Mouse (Mus musculus) naive thymus-derived CD4-positive, alpha-beta T cell, adult 2 months (primary cell): ENCODE measurements around the gene Tmem87b.
A peak's percentile ranks its signal among the peaks of the same experiment; 100 is the strongest.

Source experiments
- DNase-seq: peaks from one replicate; pipeline ENCODE4 v3.0.0-alpha.2; 2011; ENCODE audit warnings: low read depth

Gene Tmem87b

DNA sequence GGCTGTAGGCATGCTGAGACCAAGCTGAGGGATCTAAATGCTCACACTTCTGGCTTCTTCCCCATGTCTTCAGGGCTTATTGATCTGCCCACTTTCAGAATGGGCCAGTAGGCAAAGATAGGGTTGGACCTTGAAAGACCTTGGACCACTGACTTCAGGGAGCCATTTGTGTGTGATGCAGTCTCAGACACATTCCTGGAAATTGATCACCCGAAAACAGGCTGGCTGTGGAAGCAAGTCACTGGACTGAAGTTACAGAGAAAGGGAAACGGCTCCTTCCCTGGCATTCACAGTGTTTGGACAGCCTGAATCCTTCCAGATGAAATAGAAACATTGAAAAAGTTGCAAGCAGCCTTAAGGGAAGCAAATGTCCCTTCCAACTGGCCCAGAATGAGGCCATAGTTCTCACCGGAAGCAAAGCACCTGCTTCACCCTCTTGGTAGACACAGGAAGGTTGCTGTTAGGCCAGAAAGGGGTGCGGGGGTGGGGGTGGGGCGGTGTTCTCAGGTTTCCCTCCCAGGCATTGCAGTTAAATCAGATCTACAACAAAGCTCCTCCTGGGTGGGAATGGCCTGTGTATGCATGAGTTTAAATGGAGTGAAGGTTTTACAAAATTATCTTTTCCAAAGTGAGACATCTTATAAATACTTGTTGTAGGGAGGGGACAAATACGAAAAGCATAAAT is 70.1 kb downstream of the Tmem87b start:
- no peak for DNase-seq

DNA sequence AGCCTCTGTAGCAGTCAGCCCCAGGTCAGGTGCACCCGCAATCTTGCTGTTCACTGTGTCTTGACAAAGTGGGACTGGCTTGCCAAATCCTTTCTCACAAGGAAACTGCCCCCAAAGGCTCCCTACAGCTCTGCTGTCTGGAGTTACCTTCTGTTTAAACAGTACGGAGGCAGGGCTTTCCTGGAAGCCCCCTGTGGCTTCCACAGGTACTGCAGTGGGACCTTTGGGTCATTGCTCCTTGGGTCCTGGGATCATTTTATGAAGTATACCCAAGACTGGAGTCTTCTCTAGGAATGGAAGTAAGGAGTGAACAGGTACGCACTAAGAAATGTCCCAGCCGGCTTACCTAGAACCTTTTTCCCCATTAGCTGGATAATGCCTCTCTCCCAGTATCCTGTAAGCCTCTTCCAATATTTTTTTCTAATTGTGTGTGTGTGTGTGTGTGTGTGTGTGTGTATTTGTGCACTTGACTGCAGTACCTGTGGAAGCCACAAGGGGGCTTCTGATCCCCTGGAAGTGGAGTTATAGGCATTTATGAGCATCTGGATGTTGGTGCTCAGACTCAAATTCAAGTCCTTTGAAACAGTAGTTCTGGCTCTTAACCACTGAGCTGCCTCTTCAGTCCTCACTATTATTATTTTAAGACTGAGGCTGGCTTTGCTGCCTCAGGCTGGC is 72.9 kb downstream of the Tmem87b start:
- peak; percentile 29 for DNase-seq

DNA sequence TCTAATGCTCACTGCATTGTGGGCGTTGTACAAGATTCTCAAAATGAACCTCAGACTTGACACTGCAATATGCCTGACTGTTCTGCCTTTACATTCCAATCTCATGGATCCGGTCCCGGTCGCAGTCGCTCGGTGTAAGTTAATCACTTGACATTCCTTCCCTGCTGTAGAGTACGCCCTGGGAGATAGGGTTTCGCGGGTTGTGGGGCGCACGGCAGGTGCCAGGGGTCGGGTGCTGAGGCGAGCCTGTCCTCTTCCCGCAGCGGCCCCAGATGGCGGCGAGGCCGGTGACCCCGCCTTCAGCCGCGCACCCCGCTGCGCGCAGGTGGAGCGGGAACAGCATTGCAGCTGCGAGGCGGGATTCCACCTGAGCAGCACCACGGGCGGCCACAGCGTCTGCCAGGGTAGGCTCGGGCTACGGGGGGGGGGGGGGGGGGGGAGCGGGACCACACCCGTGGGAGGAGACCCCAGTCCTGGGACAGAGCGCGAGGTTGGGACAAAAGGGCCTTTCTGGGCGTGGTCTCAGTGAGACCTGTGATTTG is 74.3 kb downstream of the Tmem87b start:
- DNase-seq = peak; percentile 16

DNA sequence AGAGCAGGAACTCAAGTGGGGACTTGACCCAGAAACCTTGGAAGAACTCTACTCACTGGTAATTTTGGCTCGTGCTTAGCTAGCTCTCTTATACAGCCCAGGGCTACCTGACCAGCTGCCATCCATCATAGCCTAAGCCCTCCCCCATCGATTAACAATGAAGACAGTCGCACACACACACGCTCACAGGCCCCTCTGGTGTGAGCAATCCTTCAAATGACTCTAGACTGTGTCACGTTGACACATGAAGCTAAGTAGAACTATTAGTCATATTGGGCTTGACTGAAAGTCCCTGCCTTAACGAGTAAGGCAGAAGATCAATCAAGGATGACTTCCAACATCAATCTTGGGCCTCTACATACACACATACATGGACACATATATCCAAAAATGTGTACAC is 84.9 kb downstream of the Tmem87b start:
- no peak for DNase-seq

DNA sequence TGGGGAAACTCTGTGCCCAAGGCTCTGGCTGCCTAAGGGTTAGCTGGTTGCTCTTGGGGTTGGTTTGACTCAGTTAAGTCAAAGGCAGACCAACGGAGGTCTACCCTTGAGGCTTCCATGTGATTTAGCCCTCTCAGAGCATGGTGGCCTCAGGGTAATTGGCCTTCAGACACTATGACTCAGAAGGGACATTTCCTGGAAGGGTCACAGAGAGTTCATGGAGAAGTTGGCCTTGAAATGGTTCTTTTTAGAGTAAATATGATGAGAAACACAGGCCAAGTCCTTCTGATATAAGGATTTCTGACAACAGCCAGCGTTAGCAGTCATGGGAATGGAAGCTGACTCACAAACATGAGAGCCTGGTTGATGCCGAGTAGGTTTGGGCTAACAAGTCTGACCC is 85.7 kb downstream of the Tmem87b start:
- DNase-seq = no peak
